Mouse (Mus musculus): ENCODE results near the gene Chga. TPM values are rescaled to one million over a fixed set of nuclear protein-coding genes. Genes with fewer than 3 reads are reported as not detected.

The Chga gene
- total RNA-seq, 2 experiments from 2014 or later = not detected

DNA sequence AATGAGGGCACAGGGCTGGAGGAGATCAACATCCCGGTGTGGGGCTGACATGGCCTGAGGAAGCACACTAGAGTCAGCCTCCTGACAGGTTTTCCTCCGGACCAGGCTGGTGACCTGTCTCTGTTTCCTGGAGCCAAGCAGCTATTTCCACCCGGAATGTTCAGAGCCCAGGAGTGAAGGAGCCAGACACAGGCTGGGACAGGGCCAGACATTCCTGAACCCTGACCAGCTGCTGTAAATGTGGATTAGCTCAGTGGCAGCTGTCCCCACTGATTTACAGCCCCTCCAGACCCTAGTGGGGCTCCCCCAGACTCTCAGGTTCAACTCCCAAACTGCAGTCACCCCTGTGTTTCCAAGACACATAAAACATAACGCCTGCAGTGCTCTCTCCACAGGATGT lies 42.7 kb downstream of the Chga start:
- DNase-seq (ENCODE audit: low spot score) = peak; percentile 70

GRCm38 (mm10) chr12:102598535-102598934 lies 43.8 kb downstream of the Chga start:
- no peak for DNase-seq (ENCODE audit: low spot score)

GRCm38 (mm10) chr12:102599801-102600200 lies 45.0 kb downstream of the Chga start:
- no peak for DNase-seq (ENCODE audit: low spot score)

DNA sequence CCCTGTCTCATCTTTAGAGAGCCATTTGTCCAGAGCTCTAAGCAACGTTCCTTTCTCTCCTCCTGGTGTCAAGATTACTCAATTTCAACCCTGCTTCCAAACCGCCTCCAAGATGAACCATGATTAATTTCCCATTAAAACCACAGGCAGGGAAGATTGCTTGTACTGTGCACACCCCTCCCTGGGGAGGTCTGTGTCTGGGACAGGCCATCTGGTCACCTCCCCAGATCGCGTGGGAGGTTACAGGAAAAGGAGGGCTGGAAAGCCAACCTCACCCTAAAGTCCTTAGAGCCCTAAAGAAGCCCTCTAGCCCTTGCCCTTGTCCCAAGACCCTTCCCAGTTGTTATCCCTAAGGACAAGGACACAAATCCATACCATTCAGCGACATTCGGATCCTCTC lies 45.6 kb downstream of the Chga start:
- no peak for DNase-seq (ENCODE audit: low spot score)

DNA sequence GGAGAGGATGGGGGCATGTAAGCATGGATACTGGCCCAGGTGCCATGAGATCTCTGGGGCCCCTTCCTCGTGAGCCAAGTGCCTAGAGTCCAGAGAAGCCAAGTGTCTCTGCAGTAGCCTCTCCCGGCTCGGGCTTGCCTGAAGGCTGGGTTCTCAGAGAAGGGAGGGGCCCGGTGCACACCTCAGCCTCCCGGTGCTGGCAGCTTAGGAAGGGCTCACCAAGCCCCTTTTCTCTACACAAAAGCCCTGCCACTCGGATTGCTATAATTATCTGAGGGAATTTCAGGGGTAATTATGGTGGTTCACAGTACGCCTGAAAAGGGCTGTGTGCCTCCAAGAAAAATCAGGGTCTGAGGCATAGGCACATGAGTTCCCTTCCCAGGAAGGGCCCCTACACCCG lies 47.1 kb downstream of the Chga start:
- no peak for DNase-seq (ENCODE audit: low spot score)

DNA sequence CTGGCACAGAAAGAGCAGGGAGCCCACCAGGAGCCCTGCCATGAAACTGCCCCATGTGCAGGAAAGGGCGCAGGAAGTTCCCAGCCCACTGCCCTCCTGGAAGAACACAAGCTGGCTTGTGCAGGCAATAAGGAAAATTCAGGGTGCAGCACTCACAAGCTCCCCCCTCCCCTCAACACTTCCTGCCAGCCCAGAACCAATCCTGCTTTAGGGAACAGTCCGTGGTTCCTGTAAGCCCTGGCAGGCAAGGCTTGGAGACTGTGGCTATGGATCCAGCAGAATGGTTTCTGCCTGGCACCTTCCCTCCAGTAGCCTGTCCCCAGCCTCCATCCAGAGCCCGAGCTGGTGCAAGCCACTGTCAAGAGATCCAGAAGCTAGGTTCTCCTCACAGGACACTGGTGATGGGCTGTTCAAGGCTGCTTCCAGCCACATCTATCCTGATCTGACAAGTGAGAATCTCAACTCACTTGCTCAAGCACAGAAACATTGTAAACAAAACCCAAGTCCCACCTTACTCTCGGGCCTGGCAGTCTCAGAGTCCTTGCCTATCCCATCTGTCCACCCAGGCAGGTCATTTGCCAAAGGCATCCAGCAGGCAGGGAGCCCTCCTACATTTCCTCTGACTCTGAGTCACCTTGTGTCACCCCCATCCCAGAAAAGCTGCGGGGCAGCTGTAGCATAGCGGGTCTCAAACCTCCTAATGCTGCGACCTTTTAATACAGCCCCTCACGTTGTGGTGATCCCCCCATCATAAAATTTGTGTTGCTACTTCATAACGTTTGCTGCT lies 47.7 kb downstream of the Chga start:
- DNase-seq (ENCODE audit: low spot score) = no peak

GRCm38 (mm10) chr12:102605607-102606006 lies 50.8 kb downstream of the Chga start:
- DNase-seq (ENCODE audit: low spot score) = no peak

DNA sequence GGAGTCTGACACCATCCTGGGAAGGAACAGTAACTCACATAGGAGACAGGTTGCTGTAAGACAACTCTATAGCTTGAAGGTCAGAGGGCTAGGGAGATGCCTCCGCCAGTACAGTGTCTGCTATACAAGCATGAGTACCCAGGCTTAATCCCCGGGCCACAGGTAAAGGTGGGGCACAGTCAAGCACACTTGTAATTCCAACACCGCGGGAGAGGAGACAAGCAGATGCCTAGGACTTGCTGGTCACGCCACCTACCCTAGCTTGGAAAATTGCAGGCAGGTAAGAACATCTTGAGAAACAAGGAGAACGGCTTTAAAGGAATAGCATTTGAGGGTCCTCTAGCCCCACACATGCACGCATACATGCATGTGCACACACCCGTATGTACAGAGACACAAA lies 52.3 kb downstream of the Chga start:
- DNase-seq (ENCODE audit: low spot score) = no peak

- DNase-seq (ENCODE audit: low spot score) = peak; percentile 44
Observed at GRCm38 (mm10) chr12:102607808-102608517, 53.2 kb downstream of the Chga start.

- no peak for DNase-seq (ENCODE audit: low spot score)
Observed at GRCm38 (mm10) chr12:102610927-102611326, 56.2 kb downstream of the Chga start.

DNA sequence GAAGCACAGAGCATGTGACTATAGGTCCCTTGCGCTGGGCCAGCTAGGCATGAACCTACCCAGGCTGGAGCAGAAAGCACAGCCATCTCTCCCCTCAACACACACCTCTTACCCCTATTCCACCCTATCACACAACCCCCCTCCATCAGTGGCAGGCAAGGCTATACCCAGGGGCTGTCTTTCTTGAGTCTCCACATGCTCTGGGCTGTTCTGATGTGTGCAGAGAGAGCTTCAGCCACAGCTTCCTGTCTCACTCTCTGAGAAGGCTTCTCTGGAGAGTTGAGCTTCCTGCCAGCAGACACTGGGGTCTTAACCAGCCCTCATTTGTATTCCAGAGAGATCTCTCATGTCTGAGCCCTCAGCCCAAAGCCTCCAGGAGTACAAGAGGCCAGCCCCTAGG lies 57.7 kb downstream of the Chga start:
- DNase-seq (ENCODE audit: low spot score) = no peak

DNA sequence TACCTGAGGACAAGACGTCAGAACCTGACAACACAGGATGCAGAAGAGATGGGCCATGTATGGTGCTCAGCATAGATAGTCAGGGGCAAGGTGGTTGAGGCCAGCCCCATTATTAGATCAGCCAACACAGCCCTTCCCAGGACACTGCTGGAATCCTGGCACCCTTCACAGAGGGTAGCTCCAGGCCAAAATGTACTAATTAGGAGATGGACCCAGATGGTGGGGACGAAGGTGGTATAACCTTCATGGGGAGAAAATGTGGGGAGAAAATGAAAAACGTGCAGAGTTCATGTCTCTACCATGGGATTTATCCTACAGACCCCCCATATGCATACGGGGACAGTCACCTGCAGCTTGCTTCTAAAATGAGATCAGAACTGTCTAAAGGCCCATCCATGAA lies 58.6 kb downstream of the Chga start:
- no peak for DNase-seq (ENCODE audit: low spot score)

Other genes with a start within 250 kb of the Chga start
- 10 to 100 TPM; 24.5 to 25.9 TPM for gene Lgmn, start 115.2 kb upstream of the Chga start, total RNA-seq (2021)
- 10 to 100 TPM; 29.5 to 31.3 TPM for gene Golga5, start 85.8 kb upstream of the Chga start, total RNA-seq (2021)
- 1 to 10 TPM; 6.5 to 7.4 TPM for gene Itpk1, start 150.0 kb downstream of the Chga start, total RNA-seq (2021)
- gene Moap1, start 188.7 kb downstream of the Chga start, total RNA-seq (2021) = 1 to 10 TPM; 4.2 to 4.5 TPM
- 1 to 10 TPM; 1.9 to 5.1 TPM for gene Tmem251, start 188.8 kb downstream of the Chga start, total RNA-seq (2021)
- gene Gm28051, start 202.8 kb downstream of the Chga start, total RNA-seq (2021) = not detected
- 1 to 10 TPM; 8.2 to 9.7 TPM for gene Gon7, start 202.8 kb downstream of the Chga start, total RNA-seq (2021)
- 10 to 100 TPM; 14.5 to 14.8 TPM for gene Ubr7, start 203.0 kb downstream of the Chga start, total RNA-seq (2021)
- 1 to 10 TPM; 2.9 to 3.1 TPM for gene Gm20604, start 203.7 kb downstream of the Chga start, total RNA-seq (2021)